Mouse (Mus musculus) erythroblast, adult 5-6 weeks (primary cell): ENCODE measurements around the gene Tespa1. TPM values are rescaled to one million over a fixed set of nuclear protein-coding genes. Genes with fewer than 3 reads are reported as not detected.
"Not testable (repeated sequence)": the region's sequence is repeated elsewhere in the genome, so short reads cannot be mapped to it uniquely, and the experiment has no call there.

ENCODE experiments used
- ATAC-seq: replicated peaks from 2 replicates; pipeline ENCODE4 v1.8.0; 2016; ENCODE audit warnings: moderate number of reproducible peaks, mild to moderate bottlenecking, moderate TSS enrichment, inconsistent platforms; ENCODE audit not compliant: poor library complexity, low FRiP score, severe bottlenecking
- total RNA-seq, 2 experiments: library from RNA; stranded (forward) in 1 of 2; stranded (reverse) in 1 of 2; fragments of 150-400 nt in 1 of 2; fragments of 200-764, 138-1000 nt in 1 of 2; gene quantifications; 2 replicates each; pipeline versions ENCODE4 v1.2.3 to v1.2.4; 2015 to 2017; ENCODE audit warnings: low replicate concordance in 2 of 2

Tespa1 gene
- 0.77 and 2.7 TPM in 2 replicates for total RNA-seq (2015; ENCODE audit: low replicate concordance)
- 2.5 and 3.2 TPM in 2 replicates for total RNA-seq (2017; ENCODE audit: low replicate concordance)

DNA sequence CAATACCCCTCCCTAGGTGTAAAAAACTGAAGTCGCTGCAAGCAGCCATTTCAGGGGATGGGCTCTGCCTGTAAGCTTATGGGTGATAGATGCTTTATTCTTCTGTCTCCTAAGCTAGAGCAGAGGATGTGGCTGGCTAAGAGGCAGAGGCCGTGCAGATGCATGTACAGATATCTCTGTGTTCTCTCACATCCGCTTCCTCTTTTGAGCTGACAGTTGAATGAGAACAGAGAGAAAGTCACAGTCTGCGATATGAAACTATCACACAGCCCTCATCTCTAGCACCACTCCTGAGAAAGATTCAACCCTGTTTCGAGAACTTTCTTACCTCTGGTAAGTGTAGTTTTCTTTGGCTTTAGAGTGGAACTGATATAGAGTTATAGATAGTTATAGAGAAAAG, at the start of gene Tespa1:
Gene Tespa1, plus strand, starts transcription at position 234 of the 400 bp plus-strand sequence.
- no peak for ATAC-seq

- ATAC-seq: no peak
These were observed 46.9 kb upstream of the Tespa1 start for GRCm38 (mm10) chr10:130275759-130276158.

GRCm38 (mm10) chr10:130276496-130276895, 46.2 kb upstream of the Tespa1 start:
- ATAC-seq: no peak

- ATAC-seq: no peak
These were observed 42.6 kb upstream of the Tespa1 start, which contains the start of gene Neurod4 for GRCm38 (mm10) chr10:130280066-130280465. Neurod4 (minus strand) TSS chr10:130280240.

DNA sequence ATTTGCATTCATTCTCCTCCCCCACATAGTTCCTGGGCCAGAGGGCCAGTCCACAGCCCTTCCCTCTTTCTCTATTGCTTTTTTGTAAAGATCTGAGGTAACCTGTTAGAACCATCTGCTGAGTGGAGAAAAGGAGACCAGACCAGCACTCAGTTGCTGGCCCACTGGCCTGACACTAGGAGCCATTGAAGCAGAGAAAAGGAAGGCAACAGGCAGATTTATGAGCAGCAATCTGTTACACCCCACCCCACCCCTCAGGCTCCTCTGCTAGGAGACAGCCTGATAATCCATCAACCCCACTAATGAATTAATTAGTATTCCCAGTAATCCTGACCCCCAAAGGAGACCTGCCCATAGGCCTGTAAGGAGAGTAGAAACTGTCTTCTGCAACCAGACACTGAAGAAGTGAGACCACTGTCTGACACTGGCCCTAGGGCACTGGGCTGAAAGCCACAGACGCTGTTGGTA, 40.7 kb upstream of the Tespa1 start:
- ATAC-seq: no peak

DNA sequence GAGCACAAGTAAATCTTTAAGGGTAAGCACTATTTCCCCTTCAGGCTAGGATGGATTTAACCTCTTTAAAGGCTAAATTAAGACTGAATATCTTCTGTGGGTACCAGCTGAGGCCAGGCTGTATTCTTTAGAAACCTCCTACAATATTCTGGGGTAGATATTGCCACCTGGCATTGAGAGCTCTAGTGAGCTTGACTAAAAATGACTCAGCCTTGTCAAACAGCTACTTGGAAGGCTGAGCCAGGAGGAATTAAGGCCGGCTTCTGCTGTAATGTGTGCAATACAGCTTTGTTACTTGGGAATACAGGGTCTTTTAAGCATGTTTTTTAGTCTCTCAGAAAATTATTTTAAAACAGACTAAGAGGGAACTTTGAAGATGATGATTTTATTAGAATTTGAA, 35.5 kb upstream of the Tespa1 start:
- ATAC-seq: no peak

DNA sequence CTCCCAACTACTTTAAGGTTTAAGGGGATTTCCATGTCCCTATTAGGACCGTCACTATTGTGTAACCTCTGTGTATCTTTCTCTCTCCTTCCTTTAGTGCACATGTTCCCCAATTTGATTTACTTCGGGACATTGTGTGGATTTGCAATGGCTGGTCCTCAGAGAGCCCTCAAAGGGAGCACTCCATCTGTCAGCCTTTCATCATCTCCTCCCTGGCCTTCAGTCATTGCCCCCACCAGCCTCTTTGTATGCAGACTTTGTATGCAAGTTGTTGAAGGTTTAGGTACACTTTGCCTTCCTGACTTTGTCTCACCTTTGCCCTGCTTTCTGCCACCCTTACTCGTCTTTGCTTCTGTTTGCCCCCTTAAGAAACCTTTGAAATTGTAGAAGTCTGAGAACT, 34.7 kb upstream of the Tespa1 start:
- ATAC-seq: no peak

GRCm38 (mm10) chr10:130293741-130294408, 28.8 kb upstream of the Tespa1 start:
- ATAC-seq: no peak

DNA sequence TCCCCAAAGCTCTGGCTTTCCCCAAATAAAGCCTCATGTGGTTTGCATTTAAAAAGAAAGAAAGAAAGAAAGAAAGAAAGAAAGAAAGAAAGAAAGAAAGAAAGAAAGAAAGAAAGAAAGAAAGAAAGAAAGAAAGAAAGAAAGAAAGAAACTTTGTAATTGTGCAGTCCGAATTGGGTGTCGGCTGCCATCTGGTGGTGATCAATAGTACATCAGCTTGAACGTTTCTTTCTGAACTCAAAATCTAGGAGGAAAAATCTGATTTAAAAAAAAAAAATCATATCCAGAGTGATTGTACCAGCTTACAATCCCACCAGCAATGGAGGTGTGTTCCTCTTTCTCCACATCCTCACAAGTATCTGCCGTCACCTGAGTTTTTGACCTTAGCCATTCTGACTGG, 23.9 kb upstream of the Tespa1 start:
- not testable (repeated sequence) for ATAC-seq

GRCm38 (mm10) chr10:130304138-130304537, 18.5 kb upstream of the Tespa1 start:
- not testable (repeated sequence) for ATAC-seq

GRCm38 (mm10) chr10:130311534-130312227, 11.0 kb upstream of the Tespa1 start:
- no peak for ATAC-seq

GRCm38 (mm10) chr10:130313531-130313930, 9.1 kb upstream of the Tespa1 start:
- 0 out of 2 replicates have a peak, but pooled peaks have one; percentile 43 for ATAC-seq

- peak; percentile 43 for ATAC-seq
These were observed 8.4 kb upstream of the Tespa1 start for GRCm38 (mm10) chr10:130314110-130314829.

DNA sequence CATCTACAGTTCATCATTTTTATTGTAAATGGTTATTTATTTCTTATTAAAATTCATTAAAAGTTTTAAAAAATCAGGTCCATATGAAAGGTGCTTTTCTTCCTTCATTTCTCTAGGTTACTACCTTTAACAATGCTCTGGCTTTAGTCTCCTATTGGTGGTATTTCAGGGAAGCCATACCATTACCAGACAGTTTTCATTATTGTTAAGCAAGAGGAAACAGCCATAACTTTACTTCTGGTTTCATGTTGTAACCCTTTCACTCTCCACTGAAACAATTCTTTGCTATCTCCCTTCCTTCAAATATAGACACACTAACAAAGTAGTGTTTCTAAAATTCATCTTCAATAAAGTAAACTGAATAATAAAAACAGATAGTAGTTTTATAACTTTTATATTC, 6.8 kb upstream of the Tespa1 start:
- no peak for ATAC-seq

DNA sequence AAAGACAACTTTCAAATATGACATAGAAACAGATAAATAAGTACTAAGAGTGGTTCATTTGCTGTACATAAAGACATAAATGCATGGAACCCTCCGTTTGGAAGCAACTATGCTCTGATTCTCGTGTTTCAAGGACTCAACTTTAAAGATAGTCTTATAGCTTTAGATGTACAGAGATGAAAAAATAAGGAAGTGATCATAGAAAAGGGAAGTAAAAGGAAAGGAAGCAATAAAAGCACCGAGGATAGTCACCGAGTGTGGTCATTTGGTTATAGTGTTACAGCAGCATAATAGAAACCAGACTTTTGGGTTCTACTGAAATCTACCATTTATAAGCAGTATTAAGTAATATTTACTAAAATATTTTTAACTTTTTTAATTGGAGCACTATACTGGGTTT, 4.0 kb upstream of the Tespa1 start:
- ATAC-seq: no peak

DNA sequence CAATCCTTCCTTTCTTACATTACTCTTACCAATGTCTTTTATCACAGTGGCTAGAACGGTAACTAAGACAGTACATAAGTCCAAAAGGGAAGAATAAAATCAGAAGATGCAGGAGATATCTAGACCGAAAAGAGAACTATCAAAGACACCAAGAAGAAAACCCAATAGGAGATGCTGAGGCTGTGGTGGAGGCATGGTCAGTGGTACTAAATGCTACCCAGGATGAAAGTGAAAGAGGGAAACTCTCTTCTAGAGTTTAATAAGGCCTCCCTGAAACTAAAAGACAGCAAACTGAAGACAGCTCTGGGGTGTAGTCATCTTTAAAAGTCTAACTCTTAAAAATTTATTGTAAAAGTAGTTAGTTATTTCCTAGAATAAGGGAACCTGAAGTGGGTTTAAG, 2.0 kb upstream of the Tespa1 start:
- ATAC-seq: no peak

GRCm38 (mm10) chr10:130322062-130322461, 608 bp upstream of the Tespa1 start:
- ATAC-seq: no peak

DNA sequence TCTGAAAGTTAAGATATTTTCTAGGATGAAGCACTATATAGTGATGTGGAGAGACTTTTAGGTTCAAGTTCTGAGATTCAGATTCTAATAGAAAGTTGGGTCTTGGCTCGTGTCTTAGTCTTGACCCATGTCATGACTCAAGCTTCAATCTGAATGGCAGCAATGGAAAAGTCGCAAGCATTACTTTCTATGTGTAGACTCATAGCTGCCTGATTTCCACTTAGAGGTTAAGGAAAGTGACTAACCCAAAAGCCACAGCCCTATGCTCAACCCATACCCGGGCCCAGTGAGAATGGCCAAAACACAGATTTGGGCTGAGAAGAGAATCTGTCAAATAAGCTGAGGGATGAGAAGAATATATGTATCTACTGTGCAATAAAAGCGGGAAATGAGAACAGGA, 1.6 kb downstream of the Tespa1 start:
- ATAC-seq: no peak

DNA sequence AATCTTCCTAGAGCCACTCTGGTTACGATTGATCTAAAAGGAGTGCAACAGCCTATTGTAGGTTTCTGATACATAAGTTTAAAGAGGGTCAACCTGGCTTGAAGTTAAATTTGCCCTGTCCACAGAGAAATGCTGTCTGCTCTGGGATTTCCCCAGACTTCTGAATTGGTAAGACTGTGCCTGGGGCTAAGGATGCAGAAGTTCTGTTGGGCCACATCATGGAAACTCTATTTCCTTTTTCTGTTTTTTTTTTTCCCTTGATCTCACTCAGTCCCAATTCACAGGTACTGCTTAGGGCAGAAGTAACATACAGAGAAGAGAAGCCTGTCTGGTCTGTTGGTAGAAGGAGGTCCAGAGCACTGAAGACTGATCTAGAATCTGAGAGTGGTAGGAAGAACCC, 8.0 kb downstream of the Tespa1 start:
- ATAC-seq: no peak

DNA sequence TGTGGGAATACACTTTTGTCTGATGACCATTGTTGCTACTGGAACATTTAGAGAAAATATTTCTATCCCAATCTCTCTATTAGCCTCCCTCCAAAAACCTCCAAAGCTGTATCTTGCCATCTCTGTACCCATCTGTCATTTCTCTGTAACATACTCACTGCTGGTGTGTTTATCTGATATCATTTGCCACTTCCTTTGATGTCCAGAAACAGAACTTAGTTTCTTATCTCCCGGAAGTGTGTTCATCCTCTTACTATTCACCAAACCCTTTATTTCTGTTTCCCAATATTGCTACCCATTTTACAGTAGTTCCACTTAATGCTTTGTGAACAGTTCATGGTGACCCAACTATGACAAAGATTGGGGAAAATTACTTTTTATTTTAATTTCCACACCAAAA, 13.7 kb downstream of the Tespa1 start:
- no peak for ATAC-seq

DNA sequence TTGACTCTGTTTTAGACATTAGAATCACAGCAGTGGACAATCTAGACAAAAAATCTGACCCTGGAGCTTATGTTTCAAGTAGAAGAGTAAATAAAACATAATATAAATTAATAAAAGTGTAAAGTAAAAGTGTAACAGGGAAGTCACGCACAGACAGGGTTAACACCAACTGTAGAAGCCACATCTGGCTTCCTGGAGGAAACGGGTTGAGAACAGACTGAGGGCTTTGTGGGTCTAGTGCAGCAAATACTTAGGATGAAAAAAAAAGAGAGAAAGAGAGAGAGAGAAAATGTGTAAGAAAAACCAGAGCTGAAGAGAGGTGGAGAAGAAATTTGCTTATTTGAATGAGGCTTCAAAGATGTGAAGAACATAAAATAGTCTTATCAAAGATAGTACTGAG, 14.9 kb downstream of the Tespa1 start:
- ATAC-seq: no peak
